Comparison of ENCODE assay signal across 8 mouse cellular contexts in genomic region chr5:110808821-110809666, GRCm38 (mm10). TPM values are rescaled to one million over a fixed set of nuclear protein-coding genes. Genes with fewer than 3 reads are reported as not detected.
DNase-seq lines count a peak whose midpoint lies in the region; ATAC-seq lines count a peak whose summit lies in the region.

No protein-coding gene starts in this region.

- H3K36me3 ChIP-seq in embryonic facial prominence, embryonic 11.5 days (replicated peaks; ENCODE audit: control insufficient read depth, insufficient read depth, low read depth, low read length), result peaks cover 3% of the 10 kb centered on the region; the same call in 1 of the 2 replicates
- H3K36me3 ChIP-seq in limb, embryonic 11.5 days (ENCODE audit: control insufficient read depth, insufficient read depth, low read length), result peaks cover 2% of the 10 kb centered on the region; the same call in 1 of the 2 replicates
- no peaks in the 10 kb centered on the region; the same call in 1 of the 2 replicates for H3K36me3 ChIP-seq in midbrain, embryonic 16.5 days (ENCODE audit: control insufficient read depth, insufficient read depth, low read length)

- H3K27me3 ChIP-seq in embryonic facial prominence, embryonic 11.5 days (ENCODE audit: control insufficient read depth, insufficient read depth, low read length), result no peaks in the 10 kb centered on the region
- H3K27me3 ChIP-seq in limb, embryonic 11.5 days (ENCODE audit: control insufficient read depth, insufficient read depth, low read length), result no peaks in the 10 kb centered on the region
- H3K27me3 ChIP-seq in midbrain, embryonic 16.5 days (ENCODE audit: control insufficient read depth, insufficient read depth, low read depth, low read length), result no peaks in the 10 kb centered on the region

- H3K9me3 ChIP-seq in embryonic facial prominence, embryonic 11.5 days (replicated peaks; ENCODE audit: control insufficient read depth, low read length), result no peaks in the 10 kb centered on the region
- no peaks in the 10 kb centered on the region for H3K9me3 ChIP-seq in limb, embryonic 11.5 days (ENCODE audit: control insufficient read depth, low read length)
- H3K9me3 ChIP-seq in midbrain, embryonic 16.5 days (replicated peaks; ENCODE audit: control insufficient read depth, low read length, poor library complexity, severe bottlenecking), result no peaks in the 10 kb centered on the region

- 0 out of 2 replicates have a peak, but pooled peaks have one; percentile 2 for ATAC-seq in cerebellum, adult (ENCODE audit: insufficient number of reproducible peaks, low FRiP score, low TSS enrichment)
- 0 out of 2 replicates have a peak, but pooled peaks have one; percentile 3 for ATAC-seq in embryonic facial prominence, embryonic 11.5 days (replicated peaks; ENCODE audit: insufficient number of reproducible peaks, low FRiP score, low TSS enrichment, low read depth)
- ATAC-seq in limb, embryonic 11.5 days (ENCODE audit: insufficient number of reproducible peaks, low FRiP score, low TSS enrichment, low read depth), result 0 out of 2 replicates have a peak, but pooled peaks have one; percentile 0
- ATAC-seq in midbrain, embryonic 16.5 days, result peak; percentile 3; the same call in 1 of the 2 replicates

- no peak for DNase-seq in cerebellum, postnatal 4 days (ENCODE audit: low spot score in 2 of 2)
- peak; percentile 35 for DNase-seq in MN1 (ENCODE audit: low spot score)
- peak; percentile 40 for DNase-seq in embryonic facial prominence, embryonic 11.5 days (ENCODE audit: low spot score)
- peak; percentile 29 to 55 for DNase-seq in heart, postnatal 36 days
- peak; percentile 62 for DNase-seq in limb, embryonic 11.5 days (ENCODE audit: low spot score)
- DNase-seq in yolk sac, embryonic 10.5 days (ENCODE audit: low spot score), result peak; percentile 36

- peaks cover 5% of the 10 kb centered on the region for H3K4me1 ChIP-seq in embryonic facial prominence, embryonic 11.5 days (ENCODE audit: control insufficient read depth, insufficient read depth, low read length)
- H3K4me1 ChIP-seq in limb, embryonic 11.5 days (ENCODE audit: control insufficient read depth, insufficient read depth, low read length), result peaks cover 17% of the 10 kb centered on the region
- H3K4me1 ChIP-seq in midbrain, embryonic 16.5 days (ENCODE audit: control insufficient read depth, insufficient read depth, low read length), result peaks cover 30% of the 10 kb centered on the region

- peak overlapping the region; percentile 96 for H3K4me3 ChIP-seq in embryonic facial prominence, embryonic 11.5 days (ENCODE audit: low read depth, low read length)
- H3K4me3 ChIP-seq in limb, embryonic 11.5 days (ENCODE audit: low read depth, low read length), result peak overlapping the region; percentile 88
- peak overlapping the region; percentile 88 for H3K4me3 ChIP-seq in midbrain, embryonic 16.5 days (ENCODE audit: low read depth, low read length)

- intact Hi-C loops in heart, postnatal 36 days (cut with DNase I), result loop anchor here (5.0 kb wide), 1 partner anchor 37 kb away; the partner anchor contains the start of gene Ep400

- peak overlapping the region; percentile 97 for H3K9ac ChIP-seq in embryonic facial prominence, embryonic 11.5 days (replicated peaks; ENCODE audit: low read length)
- H3K9ac ChIP-seq in limb, embryonic 11.5 days (ENCODE audit: low read length), result peak overlapping the region; percentile 97
- peak overlapping the region; percentile 97 for H3K9ac ChIP-seq in midbrain, embryonic 16.5 days (ENCODE audit: low read depth, low read length)

- 2% methylated on average over 27 of the region's 27 CpGs for WGBS in embryonic facial prominence, embryonic 11.5 days
- under 1% methylated on average over 27 of the region's 27 CpGs for WGBS in limb, embryonic 11.5 days
- 2% methylated on average over 27 of the region's 27 CpGs for WGBS in midbrain, embryonic 16.5 days

- H3K27ac ChIP-seq in embryonic facial prominence, embryonic 11.5 days (replicated peaks; ENCODE audit: low read depth, low read length), result peak overlapping the region; percentile 83; the same call in 1 of the 2 replicates
- peak overlapping the region; percentile 64; the same call in 1 of the 2 replicates for H3K27ac ChIP-seq in limb, embryonic 11.5 days (replicated peaks; ENCODE audit: low read depth, low read length)
- H3K27ac ChIP-seq in midbrain, embryonic 16.5 days (ENCODE audit: low read length), result peak overlapping the region; percentile 83

- H3K4me2 ChIP-seq in embryonic facial prominence, embryonic 11.5 days (ENCODE audit: low read depth, low read length), result peak overlapping the region; percentile 86
- peak overlapping the region; percentile 99 for H3K4me2 ChIP-seq in limb, embryonic 11.5 days (ENCODE audit: low read depth, severe bottlenecking)
- peak overlapping the region; percentile 78 for H3K4me2 ChIP-seq in midbrain, embryonic 16.5 days (ENCODE audit: low read length)

RNA-seq across cellular contexts. Expression of gene Ulk1, which starts 0.9 kb away (rescaled TPM):
- 27.4 and 29.2 TPM in 2 replicates for polyA plus RNA-seq in embryonic facial prominence, embryonic 11.5 days (2014; fragmentation: Nextera tagmentation; extraction: Ambion mirVana)
- 10 to 100 TPM; 85.6 to 94.0 TPM for total RNA-seq in heart, postnatal 36 days (2021)
- 37.8 and 42.2 TPM in 2 replicates for polyA plus RNA-seq in limb, embryonic 11.5 days (2014; fragmentation: Nextera tagmentation; extraction: Ambion mirVana)
- polyA plus RNA-seq in midbrain, embryonic 16.5 days (2015; fragmentation: Nextera tagmentation; extraction: Ambion mirVana), result 29.9 and 31.5 TPM in 2 replicates

RNA-seq across cellular contexts. Expression of gene Pus1, which starts 28.6 kb away (rescaled TPM):
- 16.3 and 18.0 TPM in 2 replicates for polyA plus RNA-seq in embryonic facial prominence, embryonic 11.5 days (2014; fragmentation: Nextera tagmentation; extraction: Ambion mirVana)
- 10 to 100 TPM; 18.8 to 21.9 TPM for total RNA-seq in heart, postnatal 36 days (2021)
- polyA plus RNA-seq in limb, embryonic 11.5 days (2014; fragmentation: Nextera tagmentation; extraction: Ambion mirVana), result 20.9 and 24.0 TPM in 2 replicates
- polyA plus RNA-seq in midbrain, embryonic 16.5 days (2015; fragmentation: Nextera tagmentation; extraction: Ambion mirVana), result 18.2 and 18.6 TPM in 2 replicates

RNA-seq across cellular contexts. Expression of gene Hscb, which starts 30.5 kb away (rescaled TPM):
- polyA plus RNA-seq in embryonic facial prominence, embryonic 11.5 days (2014; fragmentation: Nextera tagmentation; extraction: Ambion mirVana), result 27.1 and 28.7 TPM in 2 replicates
- total RNA-seq in heart, postnatal 36 days (2021), result 10 to 100 TPM; 18.2 to 20.7 TPM
- 25.8 and 27.8 TPM in 2 replicates for polyA plus RNA-seq in limb, embryonic 11.5 days (2014; fragmentation: Nextera tagmentation; extraction: Ambion mirVana)
- 7.7 and 8.7 TPM in 2 replicates for polyA plus RNA-seq in midbrain, embryonic 16.5 days (2015; fragmentation: Nextera tagmentation; extraction: Ambion mirVana)

RNA-seq across cellular contexts. Expression of gene Chek2, which starts 30.7 kb away (rescaled TPM):
- polyA plus RNA-seq in embryonic facial prominence, embryonic 11.5 days (2014; fragmentation: Nextera tagmentation; extraction: Ambion mirVana), result 24.7 and 25.5 TPM in 2 replicates
- 1 to 10 TPM; 3.3 to 3.4 TPM for total RNA-seq in heart, postnatal 36 days (2021)
- polyA plus RNA-seq in limb, embryonic 11.5 days (2014; fragmentation: Nextera tagmentation; extraction: Ambion mirVana), result 29.3 and 30.5 TPM in 2 replicates
- 4.4 and 4.5 TPM in 2 replicates for polyA plus RNA-seq in midbrain, embryonic 16.5 days (2015; fragmentation: Nextera tagmentation; extraction: Ambion mirVana)

RNA-seq across cellular contexts. Expression of gene Ep400, which starts 38.5 kb away (rescaled TPM):
- polyA plus RNA-seq in embryonic facial prominence, embryonic 11.5 days (2014; fragmentation: Nextera tagmentation; extraction: Ambion mirVana), result 31.5 and 36.1 TPM in 2 replicates
- 10 to 100 TPM; 30.0 to 38.4 TPM for total RNA-seq in heart, postnatal 36 days (2021)
- 45.6 and 51.7 TPM in 2 replicates for polyA plus RNA-seq in limb, embryonic 11.5 days (2014; fragmentation: Nextera tagmentation; extraction: Ambion mirVana)
- polyA plus RNA-seq in midbrain, embryonic 16.5 days (2015; fragmentation: Nextera tagmentation; extraction: Ambion mirVana), result 51.6 and 52.6 TPM in 2 replicates

Comparison
In these comparisons a context has a peak if more than half of its experiments do, and no peak if none do; other contexts are left out.
1. DNase-seq: peak in MN1 (single experiment), embryonic facial prominence, embryonic 11.5 days (single experiment), heart, postnatal 36 days (2 of 2), limb, embryonic 11.5 days (single experiment) and yolk sac, embryonic 10.5 days (single experiment); none in cerebellum, postnatal 4 days (0 of 2).
2. Peak in every context shown above with its lines, with median percentiles within 50 percentile points of each other: ATAC-seq, H3K27ac ChIP-seq, H3K4me2 ChIP-seq, H3K4me3 ChIP-seq and H3K9ac ChIP-seq.